Mouse (Mus musculus) heart, postnatal 0 days (tissue): ENCODE data around the gene Dnajc13.

ENCODE experiments used
- CTCF ChIP-seq: IDR thresholded peaks from 2 replicates; pipeline ENCODE4 v1.5.1; 2016; ENCODE audit warnings: antibody characterized with exemption, control low read depth, low read depth
- EP300 ChIP-seq: IDR thresholded peaks from 2 replicates; pipeline ENCODE4 v1.6.1; 2016; ENCODE audit warnings: antibody characterized with exemption, low read depth

DNA sequence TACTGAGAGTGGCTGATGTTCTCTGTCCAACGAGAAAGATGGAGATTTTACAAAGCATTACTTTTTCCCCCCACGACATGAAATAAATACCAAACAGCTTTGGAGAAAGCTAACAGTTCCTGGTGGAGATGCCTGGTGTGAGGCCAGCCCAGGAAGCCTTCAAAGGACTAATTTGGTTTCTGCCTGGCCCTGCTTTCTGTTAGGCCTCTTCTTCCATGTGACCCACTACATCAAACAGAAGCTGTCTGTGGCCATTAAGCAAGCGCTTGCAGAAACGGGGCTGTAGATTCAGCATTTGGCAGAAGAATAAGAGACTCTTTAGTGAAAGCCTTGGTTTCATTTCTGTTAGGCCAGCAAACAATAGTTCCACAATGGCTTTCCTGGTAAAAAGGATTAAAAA, 8.9 kb upstream of the Dnajc13 start:
- TF ChIP-seq CTCF (no peak), EP300 (no peak)
